Mouse (Mus musculus) embryonic fibroblast, embryonic 13.5 days (primary cell): ENCODE data around the gene Rassf8.

Source experiments
- CTCF ChIP-seq: IDR thresholded peaks from 2 replicates; pipeline ENCODE4 v1.5.1; 2011; ENCODE audit warnings: mild to moderate bottlenecking, control low read depth, low read length, moderate library complexity, borderline replicate concordance; ENCODE audit not compliant: insufficient read depth
- POLR2A ChIP-seq: IDR thresholded peaks from 2 replicates; pipeline ENCODE4 v1.6.1; 2011; ENCODE audit warnings: low read depth, mild to moderate bottlenecking, control low read depth, low read length, moderate library complexity

DNA sequence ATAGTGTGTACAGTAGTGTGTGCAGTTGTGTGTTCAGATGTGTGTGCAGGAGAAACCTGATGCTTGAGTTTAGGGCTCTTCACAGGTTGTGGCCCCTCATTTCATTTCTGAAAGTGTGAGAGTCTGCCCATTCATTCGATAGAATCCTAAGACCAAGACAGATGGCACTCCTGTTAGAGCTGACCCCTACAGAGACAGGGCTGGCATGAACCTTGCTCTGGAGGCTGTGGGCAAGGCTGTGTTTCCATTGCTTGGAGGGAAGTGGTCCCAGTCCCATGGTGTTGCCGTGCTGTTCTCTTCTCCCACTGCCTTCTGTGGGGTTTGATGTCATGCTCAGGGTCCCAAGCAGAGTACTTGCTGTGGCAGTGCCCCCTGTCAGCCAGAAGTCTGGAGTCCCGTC, 57.7 kb downstream of the Rassf8 start:
- no peak for TF ChIP-seq CTCF
- no peak for TF ChIP-seq POLR2A
